Mouse (Mus musculus): ENCODE measurements around the gene Pou2f2.

Pou2f2 gene

DNA sequence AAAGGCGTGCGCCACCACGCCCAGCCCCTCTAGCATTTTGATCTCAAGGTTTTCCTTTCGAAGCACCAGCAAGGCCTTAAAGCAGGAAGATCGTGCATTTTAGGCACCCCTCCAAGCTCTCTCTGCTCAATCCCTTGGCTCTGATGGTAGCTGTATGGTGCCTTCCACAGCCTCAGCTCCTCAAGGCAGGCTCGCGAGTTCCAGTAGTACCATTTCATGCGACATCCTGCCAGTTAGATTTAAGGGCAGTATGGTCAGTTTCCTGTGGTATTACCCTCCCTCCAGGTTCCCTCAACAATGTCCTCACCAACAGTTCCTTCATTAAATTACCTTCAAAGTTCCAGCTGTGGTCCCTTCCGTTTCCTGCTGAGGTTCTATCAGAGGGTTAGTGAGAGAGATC is 16.6 kb upstream of the Pou2f2 start:
- no peak for DNase-seq (ENCODE audit: low spot score in 2 of 2)

DNA sequence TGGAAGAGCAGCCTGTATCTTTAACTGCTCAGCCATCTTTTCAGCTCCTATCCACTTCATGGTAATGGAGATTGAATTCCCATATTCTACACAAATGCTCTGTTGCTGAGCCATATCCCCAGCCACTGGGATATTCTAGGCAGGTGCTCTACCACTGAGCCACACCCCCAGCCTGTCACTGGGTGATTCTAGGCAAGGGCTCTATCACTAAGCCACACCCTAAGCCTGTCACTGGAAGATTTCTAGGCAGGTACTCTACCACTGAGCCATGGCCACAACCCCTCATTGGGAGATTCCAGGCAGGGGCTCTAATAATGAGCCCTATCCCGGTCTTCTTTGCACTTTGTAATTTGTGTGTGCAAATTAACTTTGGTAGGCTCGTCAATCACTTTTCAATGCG is 15.6 kb upstream of the Pou2f2 start:
- DNase-seq (ENCODE audit: low spot score in 2 of 2): no peak

GRCm38 (mm10) chr7:25192110-25192509 is 12.6 kb upstream of the Pou2f2 start:
- DNase-seq (ENCODE audit: low spot score in 2 of 2): no peak

DNA sequence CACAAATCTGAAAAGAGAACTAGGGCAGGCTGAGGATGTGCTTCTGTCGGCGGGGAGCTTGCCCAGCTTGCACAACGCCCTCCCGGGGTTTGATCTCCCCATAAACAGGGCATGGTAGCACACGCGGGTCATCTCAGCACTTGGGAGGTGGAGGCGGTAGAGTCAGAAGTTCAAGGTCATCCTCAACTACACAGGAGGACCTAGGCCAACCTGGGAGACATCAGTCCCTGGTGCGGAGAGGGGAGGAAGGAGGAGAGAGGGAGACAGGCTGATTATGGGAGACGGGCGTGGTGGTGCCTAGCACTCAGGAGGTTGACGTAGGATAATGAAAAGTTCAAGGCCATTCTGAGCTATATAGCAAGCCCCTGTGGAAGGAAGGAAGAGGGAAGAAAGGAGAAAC is 11.3 kb upstream of the Pou2f2 start:
- DNase-seq (ENCODE audit: low spot score in 2 of 2): no peak

DNA sequence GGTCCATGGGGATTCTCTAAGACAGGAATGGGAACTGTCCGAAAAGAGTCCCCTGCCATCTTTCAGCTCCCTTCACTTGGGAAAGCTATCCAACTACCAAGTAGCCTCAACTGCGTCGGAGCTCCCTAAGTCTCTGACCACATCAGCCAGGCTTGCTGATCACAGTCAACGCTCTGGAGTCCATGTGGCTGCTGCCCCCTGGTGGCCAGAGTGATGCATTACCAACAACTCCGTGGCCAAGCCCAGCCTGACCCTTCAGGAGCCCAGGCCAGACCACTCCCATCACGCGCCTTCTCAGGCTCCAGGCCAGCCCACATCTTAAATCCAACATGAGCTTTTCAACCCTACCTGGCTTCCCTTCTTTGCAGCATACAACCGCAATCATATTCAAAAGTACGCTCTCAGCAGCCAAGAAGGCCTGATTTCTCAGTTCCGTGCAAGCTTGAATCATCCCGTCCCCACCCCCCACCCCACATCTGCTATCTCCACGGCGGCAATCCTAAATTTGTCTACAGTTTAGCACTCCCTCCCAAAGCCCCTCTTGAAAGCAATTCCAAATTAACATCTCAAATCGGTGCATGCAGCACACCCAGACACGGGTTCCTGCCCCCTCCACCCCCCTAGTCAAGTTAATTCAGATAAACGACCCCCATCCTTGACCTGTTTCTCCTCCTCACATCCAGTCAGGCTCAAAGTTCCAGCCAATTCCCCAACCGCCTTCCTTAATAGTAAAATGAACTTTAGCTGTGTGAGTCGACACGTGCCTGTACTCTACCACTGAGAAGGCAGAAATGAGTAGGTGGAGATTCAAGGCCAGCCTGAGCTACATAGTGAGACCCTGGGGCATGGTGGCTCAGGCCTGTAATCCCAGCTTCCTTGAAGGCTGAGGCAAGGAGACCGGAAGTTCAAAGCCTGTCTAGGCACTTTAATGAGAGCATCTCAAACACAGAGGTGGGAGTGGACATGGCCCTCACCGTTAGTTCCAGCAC is 8.4 kb upstream of the Pou2f2 start:
- peak; percentile 77 to 87 for DNase-seq (ENCODE audit: low spot score in 2 of 2)

DNA sequence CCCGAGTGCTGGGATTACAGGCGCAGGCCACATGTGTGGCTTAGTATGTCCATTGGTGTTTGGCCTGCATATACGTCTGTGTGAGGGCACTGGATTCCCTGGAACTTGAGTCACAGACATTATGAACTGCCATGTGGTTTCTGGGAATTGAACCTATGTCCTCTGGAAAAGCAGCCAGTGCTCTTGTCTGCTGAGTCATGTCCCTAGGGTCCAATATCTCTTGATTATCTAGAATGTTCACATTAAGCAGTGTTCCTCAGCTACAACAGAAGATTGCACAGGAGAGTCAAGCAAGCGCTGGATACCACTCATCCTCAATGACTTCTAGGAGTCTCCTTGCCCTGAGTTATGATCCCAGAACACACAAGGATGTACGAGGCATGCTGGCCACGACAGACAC is 4.6 kb upstream of the Pou2f2 start:
- no peak for DNase-seq (ENCODE audit: low spot score in 2 of 2)

DNA sequence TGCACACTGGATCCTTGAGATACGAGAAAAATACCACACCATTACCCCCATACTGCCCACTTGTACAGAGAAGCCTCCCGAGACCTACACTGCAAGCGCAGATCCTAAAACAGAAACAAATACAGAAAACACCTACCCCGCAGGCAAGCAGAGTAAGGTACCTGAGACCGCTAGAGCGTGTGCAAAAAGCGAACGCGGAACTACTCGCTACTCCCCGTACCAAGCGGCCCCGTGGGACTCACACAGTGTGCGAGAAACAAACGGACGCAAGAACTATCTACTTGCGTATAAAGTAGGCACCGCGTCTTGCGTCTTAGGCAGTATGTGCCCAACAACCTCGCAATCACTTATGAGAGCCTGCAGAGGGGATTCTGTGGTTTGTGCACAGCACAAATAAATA is 2.3 kb upstream of the Pou2f2 start:
- DNase-seq (ENCODE audit: low spot score in 2 of 2): no peak

GRCm38 (mm10) chr7:25181331-25181790 is 1.8 kb upstream of the Pou2f2 start:
- no peak for DNase-seq (ENCODE audit: low spot score in 2 of 2)

DNA sequence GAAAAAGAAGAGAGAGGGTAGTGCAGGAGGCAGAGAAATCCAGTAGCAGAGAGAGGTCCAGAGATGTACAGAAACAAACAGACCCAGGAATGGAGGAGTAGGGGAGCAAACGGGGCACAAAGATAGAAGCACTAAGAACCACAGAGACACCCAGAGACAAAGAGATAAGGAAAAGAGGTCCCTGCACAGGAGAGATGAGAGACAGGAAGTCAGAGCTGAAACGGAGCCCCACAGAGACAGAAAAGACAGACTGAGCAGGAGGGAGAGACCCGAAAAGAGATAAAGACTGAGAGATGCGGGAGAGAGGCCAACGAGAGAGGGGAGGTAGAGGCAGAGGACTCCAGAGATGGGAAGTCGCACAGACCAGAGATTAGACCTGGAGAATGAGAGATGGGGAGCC is 986 bp upstream of the Pou2f2 start:
- DNase-seq (ENCODE audit: low spot score in 2 of 2): no peak

GRCm38 (mm10) chr7:25178787-25179605 is 530 bp downstream of the Pou2f2 start:
- DNase-seq (ENCODE audit: low spot score in 2 of 2): peak in 1 of 2 experiments; percentile 32

GRCm38 (mm10) chr7:25178317-25178716 is 1.2 kb downstream of the Pou2f2 start:
- DNase-seq (ENCODE audit: low spot score in 2 of 2): no peak

DNA sequence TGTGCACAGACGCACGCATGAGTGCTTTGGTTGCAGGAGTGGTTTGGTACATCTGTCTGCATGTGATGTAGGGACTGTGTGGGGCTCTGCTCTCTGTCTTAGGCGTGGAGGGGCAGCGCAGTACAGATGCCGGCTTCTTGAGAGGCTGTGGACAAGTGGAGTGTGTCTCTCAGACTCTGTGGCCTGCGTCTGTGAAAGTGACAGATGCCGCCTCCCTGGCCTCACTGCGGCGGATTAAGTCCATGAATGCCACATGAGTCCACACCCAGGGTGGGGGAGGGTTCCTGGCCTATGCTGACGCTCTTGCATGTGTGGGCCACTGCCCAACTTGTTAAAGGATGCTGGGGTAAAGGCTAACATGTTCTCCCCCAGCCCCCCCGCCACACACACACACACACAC is 5.2 kb downstream of the Pou2f2 start:
- DNase-seq (ENCODE audit: low spot score in 2 of 2): no peak

DNA sequence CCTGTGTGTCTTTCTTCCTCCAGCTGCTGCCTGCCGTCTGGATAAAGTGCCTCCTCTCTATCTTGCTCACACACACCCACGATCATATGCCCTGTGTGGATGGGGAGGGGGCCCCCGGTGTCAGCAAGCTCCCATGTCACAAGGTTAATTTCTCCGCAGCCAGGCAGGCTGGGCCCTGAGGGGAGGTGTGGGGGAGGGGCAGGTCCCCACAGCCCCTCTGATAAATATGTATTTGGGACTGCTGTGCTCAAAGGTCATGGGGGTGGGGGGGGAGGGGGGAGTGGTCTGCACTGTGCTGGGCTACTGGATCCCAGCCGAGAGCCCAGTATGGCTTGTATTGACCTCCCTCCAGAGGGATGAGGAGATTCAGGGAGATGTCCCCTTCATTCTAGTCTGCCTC is 6.9 kb downstream of the Pou2f2 start:
- DNase-seq (ENCODE audit: low spot score in 2 of 2): no peak

- DNase-seq (ENCODE audit: low spot score in 2 of 2): no peak
Observed at GRCm38 (mm10) chr7:25170583-25170982, 8.9 kb downstream of the Pou2f2 start.

DNA sequence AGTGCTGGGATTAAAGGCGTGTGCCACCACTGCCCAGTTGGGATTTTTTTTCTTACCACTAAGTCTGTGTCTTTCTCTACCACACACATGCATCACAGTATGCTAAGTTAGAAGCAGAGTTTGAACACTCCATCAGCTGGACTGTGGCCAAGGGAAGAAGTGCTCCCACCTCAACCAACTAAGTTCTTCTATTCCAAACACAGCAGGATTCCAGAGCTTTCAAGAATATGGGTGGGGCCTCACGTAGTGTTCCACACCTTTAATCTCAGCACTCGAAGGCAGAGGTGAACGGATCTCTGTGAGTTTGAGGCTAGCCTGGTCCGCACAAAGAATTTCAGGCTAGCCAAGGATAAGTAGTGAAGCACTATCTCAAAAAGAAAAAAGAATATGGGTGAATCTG is 13.4 kb downstream of the Pou2f2 start:
- DNase-seq (ENCODE audit: low spot score in 2 of 2): no peak

DNA sequence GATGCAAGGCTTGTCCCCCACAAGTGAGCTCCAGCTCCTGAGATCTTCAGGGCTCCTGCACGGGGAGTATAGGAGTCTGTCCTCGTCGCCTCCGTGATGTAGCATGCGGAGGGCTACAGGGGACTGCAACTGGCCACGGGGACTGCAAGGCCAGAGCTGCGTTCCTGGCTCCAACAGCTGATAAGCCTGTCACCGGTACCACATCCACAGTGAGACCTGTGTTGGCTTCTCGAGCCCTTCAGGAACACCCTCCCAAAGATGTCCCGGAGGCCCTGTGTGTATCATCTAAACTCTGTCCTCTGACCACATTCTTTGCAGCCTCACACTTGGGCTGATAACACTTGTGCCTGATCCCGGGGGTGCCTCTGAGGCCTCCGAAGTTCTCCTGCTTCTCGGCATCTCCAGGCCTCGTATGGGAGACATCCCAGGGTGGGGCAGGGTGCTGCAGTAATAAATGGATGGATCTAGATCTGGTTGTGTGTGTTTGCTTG is 23.3 kb downstream of the Pou2f2 start:
- DNase-seq (ENCODE audit: low spot score in 2 of 2): no peak

DNA sequence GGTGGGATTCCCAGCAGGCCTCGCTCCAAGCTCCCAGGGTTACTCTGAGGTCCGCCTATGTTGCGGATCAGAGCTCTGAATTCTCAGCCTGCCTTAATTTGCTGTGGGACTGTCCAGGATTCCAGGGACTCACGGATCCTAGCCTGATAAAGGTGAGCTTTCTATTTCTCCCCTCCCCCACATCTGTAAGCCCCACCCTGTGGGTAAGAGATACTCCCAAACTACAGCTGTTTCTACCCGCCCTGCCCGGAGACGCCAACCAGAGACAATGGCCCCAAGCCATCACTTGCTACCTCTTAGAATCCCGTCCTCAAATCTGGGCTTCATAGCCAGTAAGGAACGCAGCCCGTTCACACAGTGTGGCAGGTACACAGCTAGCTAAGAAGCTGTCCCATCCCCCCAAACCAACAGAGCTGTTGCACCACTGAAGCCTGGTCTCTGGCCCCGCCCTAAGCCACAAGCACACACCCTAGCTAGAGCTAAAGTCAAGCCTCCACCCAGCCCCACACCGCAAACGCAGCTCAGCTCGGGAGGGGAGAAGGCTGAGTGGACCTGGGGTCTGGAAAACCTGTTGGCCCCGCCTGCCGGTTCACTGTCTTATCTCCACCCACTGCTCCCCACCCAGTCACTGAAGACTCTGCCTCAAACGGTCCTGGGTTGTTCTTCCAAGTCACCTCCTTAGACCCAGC is 23.9 kb downstream of the Pou2f2 start:
- no peak for DNase-seq (ENCODE audit: low spot score in 2 of 2)

DNA sequence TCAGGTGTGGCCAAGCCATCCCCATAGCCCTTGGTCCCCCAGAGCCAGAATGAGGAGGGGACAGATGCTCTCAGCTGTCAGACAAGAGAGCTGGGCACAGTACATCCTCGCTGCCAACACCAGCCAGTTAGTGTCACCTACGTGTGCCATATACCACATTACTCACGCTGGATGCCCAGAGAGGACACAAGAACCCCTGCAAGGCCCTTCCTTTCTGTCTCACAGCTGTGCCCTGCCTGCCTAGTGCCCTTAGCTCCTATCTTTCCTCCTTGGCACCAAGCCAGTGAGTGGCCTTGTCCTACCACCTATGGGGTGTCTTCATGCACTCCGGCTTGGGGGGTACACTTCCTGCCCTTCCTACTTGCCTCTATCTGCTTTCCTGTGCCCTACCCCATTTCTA is 24.9 kb downstream of the Pou2f2 start:
- no peak for DNase-seq (ENCODE audit: low spot score in 2 of 2)

GRCm38 (mm10) chr7:25153841-25154240 is 25.7 kb downstream of the Pou2f2 start:
- no peak for DNase-seq (ENCODE audit: low spot score in 2 of 2)

- DNase-seq (ENCODE audit: low spot score in 2 of 2): no peak
Observed at GRCm38 (mm10) chr7:25151916-25152556, 27.5 kb downstream of the Pou2f2 start.

DNA sequence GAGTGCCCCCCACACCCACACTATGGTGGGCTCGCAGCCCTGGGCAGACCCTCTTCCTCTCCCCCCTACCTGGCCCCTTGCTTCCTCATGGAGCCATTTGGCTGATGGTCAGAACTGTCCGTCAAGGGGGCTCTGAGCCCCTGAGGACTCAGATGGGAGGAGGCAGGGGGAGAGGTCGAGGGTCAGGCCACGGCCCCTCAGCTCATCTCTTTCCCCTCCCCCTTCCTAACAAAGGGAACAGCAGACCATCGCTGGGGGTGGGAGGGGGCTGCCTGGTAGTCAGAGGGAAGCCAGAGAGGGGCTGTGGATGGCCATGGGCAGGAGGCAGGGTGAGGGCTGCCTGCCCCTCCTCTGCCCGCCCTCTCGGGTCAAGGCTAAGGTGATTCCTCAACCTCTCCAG is 28.5 kb downstream of the Pou2f2 start:
- no peak for DNase-seq (ENCODE audit: low spot score in 2 of 2)

Data from frontal cortex, postnatal 14 days (tissue).